Mouse (Mus musculus) megakaryocyte-erythroid progenitor cell, adult 5-6 weeks (primary cell): ENCODE measurements at regions not wholly inside any gene's neighbourhood (a gene's known extent, or its start where the extent isn't known, plus 50 kb on each side); places are given as distances from the start of the nearest gene placed in this dataset.
A peak's percentile ranks its signal among the peaks of the same experiment; 100 is the strongest.

ENCODE experiments used
- ATAC-seq: replicated peaks from 2 replicates; pipeline ENCODE4 v1.8.0; 2016; ENCODE audit warnings: mild to moderate bottlenecking, inconsistent platforms; ENCODE audit not compliant: severe bottlenecking, poor library complexity, low FRiP score, low TSS enrichment

DNA sequence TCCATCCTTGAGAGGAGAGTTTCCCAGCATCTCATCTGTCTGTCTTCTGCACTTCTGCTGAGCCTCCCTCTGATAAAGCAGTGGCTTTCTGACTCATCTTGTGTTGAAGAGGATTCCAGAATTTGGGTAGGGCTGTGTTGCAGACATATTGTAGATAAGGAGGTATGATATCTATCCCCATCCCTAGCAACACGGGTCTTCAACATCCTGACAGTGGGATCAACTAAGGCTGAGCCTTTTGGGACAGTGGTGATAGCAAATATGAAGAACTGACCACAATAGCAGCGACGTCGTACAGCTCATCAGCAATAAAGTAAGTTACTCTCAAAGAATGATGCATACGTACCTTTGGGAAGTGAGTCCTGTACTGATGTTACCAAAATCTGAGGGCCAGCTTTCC lies 117.2 kb upstream of the Pgrmc2 start:
- no peak for ATAC-seq

DNA sequence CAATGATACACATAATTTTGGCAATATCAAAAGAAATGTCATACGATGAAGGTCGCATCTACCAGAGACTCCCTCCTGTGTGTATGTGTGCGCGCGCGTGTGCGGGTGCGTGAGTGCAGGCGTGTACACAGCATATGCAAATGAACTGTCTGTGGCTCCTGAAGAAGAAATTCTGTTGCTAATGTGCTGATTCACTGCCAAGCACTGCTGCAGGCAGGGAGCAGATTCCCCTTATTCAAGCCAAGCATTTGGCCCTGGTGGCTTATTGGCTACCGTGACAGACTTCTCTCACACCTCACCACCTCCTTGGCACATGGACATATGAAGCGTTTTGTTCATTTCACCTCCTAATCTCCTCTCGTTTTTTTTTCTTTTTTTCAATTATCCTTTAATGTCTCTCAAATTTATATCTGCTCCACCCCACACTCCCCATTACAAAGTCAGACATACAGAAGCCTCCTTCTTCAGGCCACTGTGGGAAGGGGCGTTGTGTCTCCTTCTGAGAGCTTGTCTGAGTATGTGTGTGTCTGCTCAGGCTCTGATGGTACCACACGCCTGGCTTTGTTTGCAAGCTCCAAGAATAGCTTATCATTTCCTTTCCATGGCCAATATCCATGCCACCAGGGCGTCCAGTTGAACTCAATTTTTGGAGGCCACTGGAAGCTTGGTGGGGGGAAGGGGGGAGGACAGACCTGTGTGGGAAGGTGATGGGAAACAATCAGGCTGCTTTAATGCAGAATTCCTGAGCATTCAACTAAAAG lies 115.5 kb upstream of the Pgrmc2 start:
- ATAC-seq = no peak

DNA sequence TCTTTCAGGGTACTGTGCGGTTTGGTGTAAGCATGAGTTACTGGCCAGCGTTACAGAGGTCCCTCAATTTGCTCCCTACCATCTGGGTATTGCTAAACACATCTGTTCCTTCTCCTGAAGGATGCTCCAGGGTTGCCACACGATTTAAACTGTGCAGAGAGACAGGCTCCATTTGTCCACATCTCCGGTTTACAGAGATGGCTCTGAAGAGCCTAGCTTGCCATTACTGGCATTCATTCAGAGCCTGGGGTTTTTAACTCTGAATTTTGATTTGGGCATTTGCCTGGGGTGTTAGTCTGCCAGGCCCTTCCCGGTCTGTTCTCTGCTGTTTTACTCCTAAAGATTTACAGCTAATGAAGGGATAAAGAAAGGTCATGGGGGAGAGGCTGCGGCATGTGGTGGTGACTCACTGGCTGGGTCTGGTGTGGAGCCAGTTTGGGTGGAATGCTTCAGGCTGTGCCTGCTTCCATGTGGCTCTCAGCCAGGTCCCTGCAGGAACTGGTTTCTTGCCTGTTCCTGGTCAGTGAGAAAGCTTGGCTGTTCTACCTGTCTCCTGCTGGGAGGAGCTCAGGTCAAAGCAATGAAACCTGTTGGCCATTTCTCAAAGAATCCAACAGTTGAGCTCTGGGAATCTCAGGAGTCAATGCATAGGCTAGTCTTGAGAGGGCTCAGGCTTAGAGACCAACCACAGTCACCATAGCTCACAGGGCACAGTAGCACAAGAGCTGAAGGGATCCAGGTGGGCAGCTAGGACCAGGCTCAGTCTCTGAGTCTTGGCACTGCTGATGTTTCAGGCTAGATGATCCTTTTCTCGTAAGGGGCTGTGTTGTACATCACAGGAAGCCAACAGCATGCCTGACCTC lies 112.5 kb upstream of the Pgrmc2 start:
- no peak for ATAC-seq

DNA sequence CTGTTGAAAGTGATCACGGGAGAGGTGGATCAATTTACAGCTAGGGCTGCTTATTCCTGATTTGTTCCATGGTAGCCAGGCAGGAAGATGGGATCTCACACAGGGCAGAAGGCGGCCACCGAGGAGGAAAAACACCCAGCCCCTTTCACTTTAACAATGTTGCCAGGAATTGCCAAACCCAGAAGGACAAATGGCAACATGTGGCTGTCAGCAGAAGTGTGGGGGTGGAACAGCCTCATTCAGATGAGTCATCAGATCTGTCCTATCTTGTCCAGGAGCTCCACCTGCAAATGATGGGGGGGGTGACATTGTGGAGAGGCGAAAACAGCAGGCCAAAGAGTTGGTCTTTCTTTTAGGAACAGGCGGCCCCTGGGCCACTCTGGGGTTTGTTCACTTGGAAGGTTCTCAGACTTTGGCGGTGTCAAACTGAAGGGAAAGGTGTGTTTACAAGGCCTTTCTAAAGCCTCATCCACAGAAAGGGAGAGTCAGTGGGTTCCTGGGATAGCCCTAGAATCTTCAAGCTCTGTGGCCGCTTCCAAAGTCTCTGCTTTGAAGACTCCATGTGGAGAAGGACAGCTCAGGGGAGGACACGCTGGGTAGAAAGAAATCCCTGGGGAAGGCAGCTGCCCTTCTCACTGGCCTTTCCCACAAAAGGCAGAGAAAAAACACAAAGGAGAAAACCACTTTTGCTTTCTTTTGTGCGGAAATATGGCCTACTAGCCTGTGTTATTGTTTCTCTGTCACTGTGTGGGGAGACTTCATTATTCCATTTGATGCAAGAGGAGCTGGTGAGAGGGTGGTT lies 111.7 kb upstream of the Pgrmc2 start:
- ATAC-seq = no peak

DNA sequence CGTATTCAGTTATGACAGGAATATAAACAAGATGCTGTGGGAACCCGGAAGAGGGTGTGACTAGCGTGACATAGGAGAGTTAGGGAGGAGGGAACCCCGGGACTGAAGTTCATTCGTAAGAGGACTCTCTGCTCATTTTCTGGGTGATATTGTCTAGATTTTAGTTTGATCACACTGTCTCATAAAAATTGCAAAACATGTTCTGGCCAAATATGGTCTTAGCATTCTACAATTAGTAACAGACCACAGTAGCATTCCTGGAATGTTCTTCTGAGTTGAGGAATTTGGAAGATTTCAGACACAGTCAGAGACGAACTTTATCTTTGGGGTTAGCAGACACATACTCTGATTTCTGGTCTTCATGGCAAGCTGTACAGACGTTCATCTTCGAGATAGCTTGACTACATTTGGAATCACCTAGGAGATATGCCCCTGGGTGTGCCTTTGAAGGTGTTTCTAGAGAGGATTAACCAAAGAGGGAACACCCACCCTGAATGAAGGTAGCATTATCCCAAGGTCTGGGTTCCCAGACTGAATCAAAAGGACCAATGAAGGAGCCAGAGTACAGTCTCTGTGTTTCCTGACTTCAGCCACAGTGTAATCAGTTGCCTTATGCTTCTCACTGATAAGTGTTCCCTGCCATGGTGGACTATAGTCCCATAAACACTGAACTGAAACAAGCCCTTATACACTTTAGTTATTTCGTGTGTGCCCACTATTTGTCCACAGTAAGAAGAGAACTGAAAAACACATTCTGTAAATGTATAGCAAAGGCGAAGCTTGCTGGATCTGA lies 102.7 kb upstream of the Pgrmc2 start:
- peak; percentile 64 for ATAC-seq

DNA sequence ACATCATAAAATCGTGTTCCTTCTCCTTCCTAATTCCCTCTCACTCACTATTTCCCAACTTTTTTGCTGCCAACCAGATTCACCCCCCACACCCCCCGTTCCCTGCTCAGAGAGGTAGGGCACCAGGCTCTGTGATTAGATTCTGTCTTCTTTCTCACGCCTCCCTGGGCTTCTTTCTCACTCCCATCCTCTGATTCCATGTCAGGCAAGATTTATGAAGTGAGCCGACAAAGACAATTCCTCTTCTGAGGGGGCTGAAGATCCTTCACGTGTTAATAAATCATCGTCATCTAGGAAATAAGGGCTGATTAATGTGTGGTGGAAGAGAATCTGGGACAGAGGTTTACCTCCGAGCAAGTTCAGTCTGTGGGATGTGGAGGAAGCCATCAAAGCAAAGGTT lies 101.5 kb upstream of the Pgrmc2 start:
- no peak for ATAC-seq

DNA sequence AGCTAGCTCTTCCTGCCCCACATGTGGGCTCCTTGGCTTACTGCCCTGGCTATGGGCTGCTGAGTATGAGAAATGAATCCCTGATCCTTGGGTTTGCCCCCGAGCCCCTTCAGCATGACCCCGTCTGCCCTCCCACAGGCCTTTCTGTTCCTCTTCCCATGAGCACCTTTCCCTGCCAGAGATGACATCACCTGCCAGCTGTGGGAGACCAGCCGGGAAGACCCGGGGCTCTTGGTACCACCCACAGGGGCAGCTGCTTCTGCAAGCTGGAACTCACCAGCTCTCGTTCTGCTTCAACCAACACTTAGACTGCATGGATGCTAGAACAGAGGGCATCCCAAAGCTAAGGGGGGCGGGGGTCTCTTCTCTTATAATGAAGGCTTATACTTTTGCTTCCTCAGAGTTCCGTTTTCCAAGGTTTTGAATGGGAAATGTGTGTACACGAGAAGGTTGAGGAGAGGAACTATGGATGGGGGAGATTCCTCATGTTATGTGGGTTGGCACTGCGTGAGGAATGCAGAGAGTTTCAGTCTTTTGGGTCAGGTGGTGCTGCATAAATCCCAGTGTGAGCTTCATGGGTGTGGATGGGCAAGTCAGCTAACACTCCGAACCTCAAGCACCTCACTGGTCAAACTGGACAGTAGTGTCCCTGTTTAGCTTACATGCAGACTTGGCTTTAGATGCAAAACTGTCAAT lies 100.2 kb upstream of the Pgrmc2 start:
- ATAC-seq = no peak

DNA sequence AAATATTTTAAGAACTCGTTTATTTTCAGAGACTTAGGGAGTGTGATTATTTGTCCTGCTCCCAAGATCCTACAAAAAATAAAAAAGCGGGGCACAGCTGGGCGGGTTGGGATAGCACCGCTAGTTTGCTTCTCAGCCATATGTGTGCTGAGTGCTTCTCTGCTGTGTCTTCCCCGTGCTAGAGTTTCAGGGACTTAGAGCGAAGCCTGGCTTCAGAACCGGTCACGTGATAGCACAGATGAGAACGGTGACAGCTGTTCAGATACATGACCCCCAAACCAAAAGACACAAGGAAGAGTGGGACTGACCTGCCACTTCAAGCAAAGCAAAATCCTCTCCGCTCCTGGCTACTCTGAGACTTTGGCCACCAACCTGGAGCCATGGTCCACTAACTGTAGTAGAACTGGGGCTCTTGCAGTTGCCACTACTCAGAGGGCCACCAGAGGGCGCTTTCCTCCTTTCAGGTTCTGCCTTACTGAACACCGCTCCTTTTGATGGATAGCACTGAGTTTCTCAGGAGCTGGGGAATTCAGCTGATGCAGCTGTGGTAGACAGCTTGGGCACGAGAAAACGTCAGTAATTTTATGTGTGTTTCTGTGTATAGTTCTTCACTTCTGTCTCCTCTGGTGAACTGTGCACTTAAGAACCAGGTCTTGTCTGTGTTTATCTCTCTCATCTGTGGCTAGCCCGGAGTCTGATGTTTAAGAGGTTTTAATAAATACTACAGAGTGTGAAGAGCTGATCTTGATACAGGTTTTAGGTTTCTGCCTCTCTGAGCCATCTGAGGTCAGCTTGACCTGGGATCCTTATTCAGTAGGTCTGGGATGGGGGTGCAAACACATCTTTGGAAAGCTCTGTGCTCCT lies 99.4 kb upstream of the Pgrmc2 start:
- peak; percentile 68 for ATAC-seq

DNA sequence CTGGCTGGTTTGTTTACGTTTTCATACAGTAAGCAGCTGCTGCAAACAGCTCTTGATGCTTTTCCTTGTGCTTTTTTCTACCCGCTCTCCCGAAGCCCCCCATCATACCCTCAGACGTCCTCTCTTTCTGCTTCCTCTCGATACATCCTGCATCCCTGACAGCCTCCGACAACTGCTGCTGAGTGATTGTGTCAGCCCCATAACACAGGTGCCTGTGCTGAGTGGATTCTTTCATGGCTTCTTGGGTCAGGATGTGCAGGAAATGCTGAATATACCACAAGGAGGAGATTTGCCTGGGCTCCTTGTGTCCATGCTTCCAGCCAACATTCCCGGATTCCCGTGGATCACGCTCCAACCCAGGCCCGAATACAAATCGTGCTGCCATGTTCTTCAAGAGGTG lies 98.6 kb upstream of the Pgrmc2 start:
- no peak for ATAC-seq

DNA sequence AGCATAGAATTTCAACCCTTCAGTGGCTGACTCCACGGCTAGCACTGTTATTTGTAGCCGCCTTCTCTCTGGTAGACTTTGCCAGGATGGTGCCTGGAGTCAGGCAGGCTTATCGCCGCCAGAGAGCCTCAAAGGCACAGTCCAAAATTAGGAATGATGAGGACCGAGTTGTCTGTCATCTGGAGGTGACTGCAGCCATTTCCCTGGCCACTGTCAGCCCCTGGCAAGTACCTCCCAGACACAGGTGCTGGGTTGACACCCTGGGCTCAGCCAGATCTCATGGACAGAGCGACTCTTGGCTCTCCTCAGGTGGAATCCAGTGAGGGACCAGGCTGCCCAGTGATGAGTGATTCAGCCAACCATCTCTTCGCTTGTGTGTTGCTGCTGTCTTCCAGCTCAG lies 98.1 kb upstream of the Pgrmc2 start:
- no peak for ATAC-seq

DNA sequence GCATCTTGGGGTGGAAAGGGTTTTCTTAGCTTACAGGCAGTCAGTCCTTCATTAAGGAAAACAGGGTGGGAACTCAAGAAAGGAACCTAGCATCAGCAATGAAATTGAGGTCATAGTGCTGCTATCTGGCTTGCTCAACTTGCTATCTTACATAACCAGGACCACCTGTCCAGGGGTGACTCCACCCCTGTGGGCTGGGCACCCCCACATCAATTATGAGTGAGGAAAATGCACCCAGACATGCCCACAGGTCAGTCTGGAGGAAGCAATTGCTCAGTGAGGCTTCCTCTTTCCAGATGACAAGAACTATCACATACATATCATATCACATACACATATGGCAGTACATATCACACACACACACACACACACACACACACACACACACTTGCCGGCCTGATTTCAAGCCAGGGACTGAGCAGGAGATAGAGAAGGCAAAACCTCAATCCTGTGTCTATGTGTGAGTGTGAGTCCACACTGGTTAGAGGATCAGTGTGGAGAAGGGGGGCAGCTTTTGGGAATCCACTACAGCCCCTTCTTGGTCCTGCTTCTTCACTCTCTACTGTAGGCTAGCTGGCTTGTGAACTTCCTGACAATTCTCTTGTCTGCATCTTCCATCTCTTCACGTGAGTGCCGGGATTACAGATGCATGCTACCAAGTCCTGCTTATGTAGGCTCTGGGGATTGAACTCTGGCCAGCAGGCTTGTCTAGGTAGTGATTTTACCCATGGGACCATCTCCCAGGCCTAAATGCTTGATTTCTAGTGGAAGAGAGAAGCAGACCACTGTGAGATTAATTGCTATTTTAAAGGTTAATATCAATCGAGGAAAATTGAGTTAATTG lies 96.4 kb upstream of the Pgrmc2 start:
- ATAC-seq = peak; percentile 68

DNA sequence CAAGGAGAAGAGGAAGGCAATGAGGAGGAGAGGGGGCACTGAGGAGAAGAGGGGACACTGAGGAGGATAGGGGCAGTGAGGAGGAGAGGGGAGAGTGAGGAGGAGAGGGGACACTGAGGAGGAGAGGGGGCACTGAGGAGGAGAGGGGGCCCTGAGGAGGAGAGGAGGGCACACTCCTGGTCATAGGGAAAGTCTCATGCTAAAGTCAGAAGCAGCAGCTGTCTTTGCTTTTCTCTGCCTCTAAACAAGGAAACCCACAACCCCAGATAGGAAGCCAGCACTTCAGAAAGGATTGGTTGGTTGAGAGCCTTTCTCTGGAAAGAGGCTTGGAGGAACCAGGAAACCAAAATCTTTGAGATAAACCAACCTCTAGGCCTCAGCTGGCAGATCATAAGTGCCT lies 94.3 kb upstream of the Pgrmc2 start:
- ATAC-seq = no peak

DNA sequence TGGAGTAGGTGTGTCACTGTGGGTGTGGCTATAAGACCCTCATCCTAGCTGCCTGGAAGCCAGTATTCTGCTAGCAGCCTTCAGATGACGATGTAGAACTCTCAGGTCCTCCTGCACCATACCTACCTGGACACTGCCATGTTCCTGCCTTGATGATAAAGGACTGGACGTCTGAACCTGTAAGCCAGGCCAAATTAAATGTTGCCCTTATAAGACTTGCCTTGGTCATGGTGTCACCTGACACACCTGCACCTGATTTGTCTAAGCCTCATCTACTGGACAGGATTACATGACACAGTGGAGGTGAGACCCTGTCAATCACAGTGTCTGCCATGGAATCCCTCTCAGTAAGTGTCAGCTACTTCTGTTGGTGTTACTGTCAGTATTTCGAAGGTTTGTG lies 92.5 kb upstream of the Pgrmc2 start:
- ATAC-seq = no peak

DNA sequence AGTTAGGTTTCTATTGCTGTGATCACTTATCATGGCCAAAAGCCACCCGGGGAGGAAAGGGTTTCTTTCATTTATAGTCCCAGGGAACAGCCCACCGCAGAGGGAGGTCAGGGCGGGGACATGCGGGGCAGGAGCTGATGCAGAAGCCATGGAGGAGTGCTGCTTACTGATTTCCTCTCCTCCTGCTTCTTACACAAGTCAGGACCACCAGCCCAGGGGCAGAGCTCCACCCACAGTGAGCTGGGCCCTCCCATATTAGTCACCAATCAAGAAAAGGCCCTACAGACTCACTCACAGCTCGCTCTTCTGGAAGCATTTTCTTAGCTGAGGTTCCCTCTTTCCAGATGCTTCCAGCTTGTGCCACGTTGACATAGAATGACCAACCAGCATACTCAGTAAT lies 90.7 kb upstream of the Pgrmc2 start:
- no peak for ATAC-seq

DNA sequence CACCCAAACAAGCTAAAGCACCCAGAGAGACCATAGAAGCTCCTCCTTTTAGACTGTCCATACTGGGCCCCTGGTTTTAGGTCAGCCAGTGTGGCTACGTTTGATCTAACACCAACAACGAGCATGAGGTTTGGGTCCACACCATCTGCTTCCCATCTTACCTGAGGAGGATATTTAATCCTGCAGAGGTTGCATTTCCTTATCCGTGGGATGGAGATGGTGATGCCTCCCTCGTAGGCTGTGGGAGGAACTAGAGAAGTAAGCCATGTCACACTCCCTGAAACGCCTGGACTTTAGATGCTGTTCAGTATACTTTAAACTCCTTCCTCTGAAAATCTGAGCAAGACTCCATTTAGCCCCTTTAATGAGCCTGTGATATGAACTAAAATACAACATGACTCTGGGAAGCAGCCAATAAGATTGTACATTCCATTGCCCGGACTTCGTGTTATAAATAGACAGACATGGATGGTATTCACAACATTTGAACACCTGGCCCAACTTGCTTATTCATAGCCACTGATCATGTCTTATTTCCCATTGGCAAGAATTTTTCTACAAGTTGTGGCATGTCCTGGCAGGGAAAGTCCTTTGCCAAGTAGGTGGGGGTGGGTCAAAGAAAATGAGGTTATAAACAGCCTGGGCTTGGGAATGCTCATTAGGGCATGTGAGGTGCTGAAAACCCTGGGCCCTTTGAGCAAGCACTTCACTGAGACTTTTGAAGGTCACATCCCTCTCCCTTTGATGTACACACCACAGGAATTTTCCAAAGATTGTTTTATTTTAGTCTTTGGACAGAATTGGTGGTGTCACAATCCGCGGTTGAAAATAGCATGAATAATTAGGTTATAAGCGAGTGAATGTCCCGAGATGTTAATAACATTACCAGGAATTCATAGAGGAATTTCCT lies 89.7 kb upstream of the Pgrmc2 start:
- no peak for ATAC-seq

DNA sequence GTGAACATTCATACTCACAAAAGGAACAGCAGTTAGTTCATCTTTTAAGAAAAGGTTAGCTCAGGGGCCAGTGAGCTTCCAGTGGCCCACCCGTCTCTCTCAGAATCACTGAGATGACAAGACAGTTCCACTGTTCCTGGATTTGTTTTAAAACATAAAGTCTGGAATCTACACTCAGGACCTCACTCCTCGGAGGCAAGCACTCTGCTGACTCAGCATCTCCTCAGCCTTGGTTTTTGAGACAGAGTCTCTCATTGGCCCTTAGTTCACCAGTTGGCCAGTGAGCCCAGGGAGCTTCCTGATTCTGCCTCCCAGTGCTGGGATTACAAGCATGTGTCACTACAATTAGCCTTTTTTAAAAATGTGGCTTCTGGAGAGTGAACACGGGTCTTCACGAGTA lies 88.9 kb upstream of the Pgrmc2 start:
- ATAC-seq = no peak
